Mouse (Mus musculus) telencephalon, adult 2 months (tissue): ENCODE data around the gene Olfr371.
A peak's percentile ranks its signal among the peaks of the same experiment; 100 is the strongest.

Experiments
- DNase-seq: peaks from one replicate; pipeline ENCODE4 v3.0.0-alpha.2; 2011; ENCODE audit warnings: low read depth, low spot score

Olfr371 gene

GRCm38 (mm10) chr8:85225688-85226087 lies at the start of gene Olfr371:
Gene Olfr371 (plus strand): TSS chr8:85225988.
- DNase-seq, result no peak

- DNase-seq, result no peak
Measured at GRCm38 (mm10) chr8:85192346-85192745, 33.4 kb upstream of the Olfr371 start.

GRCm38 (mm10) chr8:85220220-85220619 lies 5.6 kb upstream of the Olfr371 start:
- DNase-seq, result peak; percentile 6

- no peak for DNase-seq
Measured at GRCm38 (mm10) chr8:85220992-85221391, 4.8 kb upstream of the Olfr371 start.

DNA sequence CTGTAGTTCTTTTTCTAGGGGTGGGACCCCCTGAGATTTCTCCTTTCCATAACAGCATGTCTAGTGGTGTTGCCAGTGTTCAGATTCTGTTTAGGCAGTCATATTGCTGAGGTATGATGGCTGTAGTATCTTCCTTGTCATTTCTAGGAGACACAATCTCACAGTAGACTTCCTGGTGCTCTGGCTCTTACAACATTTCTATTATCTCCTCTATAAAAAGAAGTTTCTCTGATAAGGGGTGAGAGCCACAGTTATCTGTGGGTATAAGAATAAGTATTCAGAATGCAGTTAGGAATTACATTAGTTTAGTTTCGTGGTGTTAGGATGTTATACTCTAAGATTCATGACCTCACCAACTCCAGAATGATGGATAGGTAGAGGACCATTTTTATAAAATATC lies 1.5 kb downstream of the Olfr371 start:
- no peak for DNase-seq
